12 mouse cellular contexts compared by ENCODE assay signal in the genomic region with DNA sequence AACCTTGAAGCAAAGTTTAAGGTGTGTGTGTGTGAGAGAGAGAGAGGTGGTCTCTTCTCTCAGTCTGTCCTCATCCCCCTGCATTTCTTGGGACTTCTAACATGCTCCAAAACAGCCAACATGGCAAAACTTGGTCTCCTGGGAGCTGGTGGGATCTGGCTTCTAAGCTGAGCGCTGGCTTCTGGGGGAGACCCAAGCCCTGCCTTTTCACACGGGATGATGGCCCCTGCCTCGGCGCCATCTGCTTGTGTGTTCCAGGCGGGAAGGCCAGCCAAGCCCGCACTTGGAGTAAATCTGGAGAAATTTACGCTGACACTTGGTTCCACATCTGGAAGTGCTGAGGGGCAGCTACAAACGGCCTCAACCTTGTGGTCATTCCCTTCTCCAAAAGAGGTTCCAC.
DNase-seq lines count a peak whose midpoint lies in the region.
"Had no signal": no experiment of that assay in that cellular context is flagged by ENCODE, and none has a peak within 500 bp of the region (broad histone marks: within the 10 kb centered on the region; RNA-seq: fewer than 3 reads in every experiment).

No protein-coding gene starts in this region.

- DNase-seq in gastrocnemius, adult 18-20 months (ENCODE audit: low spot score): peak; percentile 24
- no peak for DNase-seq in gastrocnemius, postnatal 4 days (ENCODE audit: low spot score in 2 of 2)
- DNase-seq in kidney, postnatal 4 days: peak; percentile 22 to 26
- no peak for DNase-seq in kidney, postnatal 36 days
- peak; percentile 18 for DNase-seq in gastrocnemius, postnatal 10 days
- no peak for DNase-seq in thymus, adult 18-20 months
- DNase-seq in frontal cortex, postnatal 10 days (ENCODE audit: low spot score in 2 of 2): no peak
- DNase-seq: adrenal gland, postnatal 14 days; cerebellum, adult 18-20 months; forebrain, postnatal 0 days; kidney, adult 18-20 months; right cerebral cortex, adult 18-20 months had no signal

Comparison
In these comparisons a context has a peak if more than half of its experiments do, and no peak if none do; other contexts are left out.
1. DNase-seq: peak in gastrocnemius, adult 18-20 months (single experiment), kidney, postnatal 4 days (2 of 2) and gastrocnemius, postnatal 10 days (single experiment); none in gastrocnemius, postnatal 4 days (0 of 2), kidney, postnatal 36 days (0 of 2), thymus, adult 18-20 months (0 of 2) and frontal cortex, postnatal 10 days (0 of 2).